9 mouse cellular contexts compared by ENCODE assay signal in genomic region chr5:124506731-124507359, GRCm38 (mm10). TPM values are rescaled to one million over a fixed set of nuclear protein-coding genes. Genes with fewer than 3 reads are reported as not detected.
DNase-seq lines count a peak whose midpoint lies in the region; ATAC-seq and TF ChIP-seq lines count a peak whose summit lies in the region.
"Had no signal": no experiment of that assay in that cellular context is flagged by ENCODE, and none has a peak within 500 bp of the region (broad histone marks: within the 10 kb centered on the region; RNA-seq: fewer than 3 reads in every experiment).

No protein-coding gene starts in this region.

- ATAC-seq in intestine, embryonic 15.5 days: 0 out of 2 replicates have a peak, but pooled peaks have one; percentile 9
- no peak for ATAC-seq in intestine, postnatal 0 days
- ATAC-seq in forebrain, embryonic 12.5 days (ENCODE audit: low FRiP score): no peak
- ATAC-seq in midbrain, embryonic 11.5 days (ENCODE audit: low FRiP score): no peak

- no peak overlapping the region for H3K4me2 ChIP-seq in intestine, embryonic 15.5 days (replicated peaks)
- H3K4me2 ChIP-seq in intestine, postnatal 0 days (replicated peaks; ENCODE audit: low read depth): no peak overlapping the region
- no peak overlapping the region for H3K4me2 ChIP-seq in forebrain, embryonic 12.5 days
- no peak overlapping the region for H3K4me2 ChIP-seq in midbrain, embryonic 11.5 days

- no peaks in the 10 kb centered on the region for H3K27me3 ChIP-seq in intestine, embryonic 15.5 days (replicated peaks)
- H3K27me3 ChIP-seq in intestine, postnatal 0 days (replicated peaks; ENCODE audit: control insufficient read depth, insufficient read depth, low read length): no peaks in the 10 kb centered on the region
- 0 out of 2 replicates have a peak, but pooled peaks cover 3% of the 10 kb centered on the region for H3K27me3 ChIP-seq in E14TG2a.4 (ENCODE audit: insufficient read depth, low read length)
- no peaks in the 10 kb centered on the region for H3K27me3 ChIP-seq in forebrain, embryonic 12.5 days
- no peaks in the 10 kb centered on the region for H3K27me3 ChIP-seq in midbrain, embryonic 11.5 days (ENCODE audit: control insufficient read depth, insufficient read depth, low read length)

- no peaks in the 10 kb centered on the region for H3K9me3 ChIP-seq in intestine, embryonic 15.5 days
- H3K9me3 ChIP-seq in intestine, postnatal 0 days (ENCODE audit: control insufficient read depth): no peaks in the 10 kb centered on the region
- no peaks in the 10 kb centered on the region for H3K9me3 ChIP-seq in E14TG2a.4 (ENCODE audit: low read length)
- no peaks in the 10 kb centered on the region for H3K9me3 ChIP-seq in forebrain, embryonic 12.5 days
- H3K9me3 ChIP-seq in midbrain, embryonic 11.5 days (ENCODE audit: control insufficient read depth, low read length): no peaks in the 10 kb centered on the region

- WGBS in intestine, embryonic 15.5 days: 29% methylated on average over 10 of the region's 10 CpGs
- WGBS in intestine, postnatal 0 days: 32% methylated on average over 10 of the region's 10 CpGs
- WGBS in forebrain, embryonic 12.5 days: 88% methylated on average over 10 of the region's 10 CpGs
- 79% methylated on average over 10 of the region's 10 CpGs for WGBS in midbrain, embryonic 11.5 days

- peak; percentile 74 to 84 for DNase-seq in gastrocnemius, adult 8-10 months (ENCODE audit: low spot score in 2 of 2)
- DNase-seq in lung, postnatal 4 days: peak; percentile 20 to 53
- DNase-seq in adipocyte (ENCODE audit: low spot score): no peak
- DNase-seq in midbrain, embryonic 11.5 days (ENCODE audit: low spot score, missing footprints): no peak
- DNase-seq: layer of hippocampus, postnatal 36 days had no signal

- no peak overlapping the region for H3K4me3 ChIP-seq in intestine, embryonic 15.5 days (replicated peaks)
- H3K4me3 ChIP-seq in intestine, postnatal 0 days (ENCODE audit: low read depth, low read length): no peak overlapping the region
- H3K4me3 ChIP-seq in E14TG2a.4 (replicated peaks; ENCODE audit: low read length): 0 out of 2 replicates have a peak overlapping the region, but pooled peaks have one; percentile 7
- H3K4me3 ChIP-seq in forebrain, embryonic 12.5 days (replicated peaks): no peak overlapping the region
- H3K4me3 ChIP-seq in midbrain, embryonic 11.5 days (ENCODE audit: low read depth, low read length): no peak overlapping the region

- no peaks in the 10 kb centered on the region for H3K36me3 ChIP-seq in intestine, embryonic 15.5 days
- no peaks in the 10 kb centered on the region for H3K36me3 ChIP-seq in intestine, postnatal 0 days (ENCODE audit: control insufficient read depth, insufficient read depth)
- H3K36me3 ChIP-seq in E14TG2a.4 (ENCODE audit: insufficient read depth, low read length): peaks cover 23% of the 10 kb centered on the region
- peaks cover 37% of the 10 kb centered on the region for H3K36me3 ChIP-seq in forebrain, embryonic 12.5 days (replicated peaks)
- no peaks in the 10 kb centered on the region for H3K36me3 ChIP-seq in midbrain, embryonic 11.5 days (ENCODE audit: control insufficient read depth, insufficient read depth, low read length)

- H3K4me1 ChIP-seq in intestine, embryonic 15.5 days (replicated peaks): peaks cover 9% of the 10 kb centered on the region
- H3K4me1 ChIP-seq in intestine, postnatal 0 days (replicated peaks; ENCODE audit: control insufficient read depth, insufficient read depth, low read length): no peaks in the 10 kb centered on the region
- peaks cover 73% of the 10 kb centered on the region for H3K4me1 ChIP-seq in E14TG2a.4 (replicated peaks; ENCODE audit: low read depth, low read length)
- H3K4me1 ChIP-seq in forebrain, embryonic 12.5 days: no peaks in the 10 kb centered on the region
- H3K4me1 ChIP-seq in midbrain, embryonic 11.5 days (ENCODE audit: control insufficient read depth, insufficient read depth, low read length): no peaks in the 10 kb centered on the region

- no peak overlapping the region for H3K9ac ChIP-seq in intestine, embryonic 15.5 days
- H3K9ac ChIP-seq in intestine, postnatal 0 days (ENCODE audit: low read depth, low read length): no peak overlapping the region
- no peak overlapping the region for H3K9ac ChIP-seq in forebrain, embryonic 12.5 days
- H3K9ac ChIP-seq in midbrain, embryonic 11.5 days (ENCODE audit: low read length): no peak overlapping the region

- no peak overlapping the region for H3K27ac ChIP-seq in intestine, embryonic 15.5 days
- no peak overlapping the region for H3K27ac ChIP-seq in intestine, postnatal 0 days (ENCODE audit: low read depth, low read length)
- no peak overlapping the region for H3K27ac ChIP-seq in forebrain, embryonic 12.5 days
- H3K27ac ChIP-seq in midbrain, embryonic 11.5 days (ENCODE audit: low read depth, low read length): no peak overlapping the region

- no peak for TF ChIP-seq CTCF in intestine, postnatal 0 days (IDR thresholded peaks at IDR 0.05; ENCODE audit: low read depth)
- no peak for TF ChIP-seq CTCF in E14TG2a.4 (conservative IDR thresholded peaks at IDR 0.05; ENCODE audit: low read length)

RNA-seq across cellular contexts. Expression of gene Snrnp35, which starts 23.9 kb away (rescaled TPM):
- 21.4 and 23.6 TPM in 2 replicates for polyA plus RNA-seq in intestine, embryonic 15.5 days (2015; fragmentation: Nextera tagmentation; extraction: Ambion mirVana)
- 15.5 and 17.9 TPM in 2 replicates for polyA plus RNA-seq in intestine, postnatal 0 days (2015; fragmentation: Nextera tagmentation; extraction: Ambion mirVana)
- 10 to 100 TPM; 19.8 to 27.9 (median 25.2) TPM for total RNA-seq in gastrocnemius, adult 8-10 months (2022)
- 32.0 and 33.1 TPM in 2 replicates for polyA plus RNA-seq in forebrain, embryonic 12.5 days (2016; fragmentation: Nextera tagmentation; extraction: Ambion mirVana)
- polyA plus RNA-seq in midbrain, embryonic 11.5 days (2014; fragmentation: Nextera tagmentation; extraction: Ambion mirVana): 15.6 and 17.3 TPM in 2 replicates

RNA-seq across cellular contexts. Expression of gene Rilpl1, which starts 24.3 kb away (rescaled TPM):
- 10.3 and 11.9 TPM in 2 replicates for polyA plus RNA-seq in intestine, embryonic 15.5 days (2015; fragmentation: Nextera tagmentation; extraction: Ambion mirVana)
- polyA plus RNA-seq in intestine, postnatal 0 days (2015; fragmentation: Nextera tagmentation; extraction: Ambion mirVana): 6.6 and 7.5 TPM in 2 replicates
- total RNA-seq in gastrocnemius, adult 8-10 months (2022): 100 to 1,000 TPM; 208 to 326 (median 241) TPM
- 17.4 and 17.8 TPM in 2 replicates for polyA plus RNA-seq in forebrain, embryonic 12.5 days (2016; fragmentation: Nextera tagmentation; extraction: Ambion mirVana)
- 17.7 and 21.7 TPM in 2 replicates for polyA plus RNA-seq in midbrain, embryonic 11.5 days (2014; fragmentation: Nextera tagmentation; extraction: Ambion mirVana)

RNA-seq across cellular contexts. Expression of gene Rilpl2, which starts 28.7 kb away (rescaled TPM):
- polyA plus RNA-seq in intestine, embryonic 15.5 days (2015; fragmentation: Nextera tagmentation; extraction: Ambion mirVana): 44.0 and 46.2 TPM in 2 replicates
- 48.2 and 49.7 TPM in 2 replicates for polyA plus RNA-seq in intestine, postnatal 0 days (2015; fragmentation: Nextera tagmentation; extraction: Ambion mirVana)
- total RNA-seq in gastrocnemius, adult 8-10 months (2022): 1 to 10 TPM; 3.2 to 5.1 (median 4.2) TPM
- 18.6 and 20.4 TPM in 2 replicates for polyA plus RNA-seq in forebrain, embryonic 12.5 days (2016; fragmentation: Nextera tagmentation; extraction: Ambion mirVana)
- 19.6 and 23.1 TPM in 2 replicates for polyA plus RNA-seq in midbrain, embryonic 11.5 days (2014; fragmentation: Nextera tagmentation; extraction: Ambion mirVana)

RNA-seq across cellular contexts. Expression of gene Tmed2, which starts 33.6 kb away (rescaled TPM):
- polyA plus RNA-seq in intestine, embryonic 15.5 days (2015; fragmentation: Nextera tagmentation; extraction: Ambion mirVana): 642 and 660 TPM in 2 replicates
- 398 and 414 TPM in 2 replicates for polyA plus RNA-seq in intestine, postnatal 0 days (2015; fragmentation: Nextera tagmentation; extraction: Ambion mirVana)
- 100 to 1,000 TPM; 149 to 173 (median 155) TPM for total RNA-seq in gastrocnemius, adult 8-10 months (2022)
- polyA plus RNA-seq in forebrain, embryonic 12.5 days (2016; fragmentation: Nextera tagmentation; extraction: Ambion mirVana): 404 and 414 TPM in 2 replicates
- polyA plus RNA-seq in midbrain, embryonic 11.5 days (2014; fragmentation: Nextera tagmentation; extraction: Ambion mirVana): 490 and 523 TPM in 2 replicates

RNA-seq across cellular contexts. Expression of gene Ddx55, which starts 45.8 kb away (rescaled TPM):
- polyA plus RNA-seq in intestine, embryonic 15.5 days (2015; fragmentation: Nextera tagmentation; extraction: Ambion mirVana): 13.9 and 15.9 TPM in 2 replicates
- polyA plus RNA-seq in intestine, postnatal 0 days (2015; fragmentation: Nextera tagmentation; extraction: Ambion mirVana): 6.3 and 10.0 TPM in 2 replicates
- total RNA-seq in gastrocnemius, adult 8-10 months (2022): 1 to 10 TPM; 3.8 to 8.0 (median 4.9) TPM
- polyA plus RNA-seq in forebrain, embryonic 12.5 days (2016; fragmentation: Nextera tagmentation; extraction: Ambion mirVana): 18.7 and 19.3 TPM in 2 replicates
- 13.2 and 15.0 TPM in 2 replicates for polyA plus RNA-seq in midbrain, embryonic 11.5 days (2014; fragmentation: Nextera tagmentation; extraction: Ambion mirVana)

Comparison
In these comparisons a context has a peak if more than half of its experiments do, and no peak if none do; other contexts are left out.
1. DNase-seq: peak in gastrocnemius, adult 8-10 months (2 of 2) and lung, postnatal 4 days (2 of 2); none in adipocyte (single experiment) and midbrain, embryonic 11.5 days (single experiment).